Mouse (Mus musculus) forebrain, embryonic 11.5 days (tissue): ENCODE results near the gene C1qbp. TPM values are rescaled to one million over a fixed set of nuclear protein-coding genes. Genes with fewer than 3 reads are reported as not detected.

Experiments
- ATAC-seq: fragments of 200-750 bp; cut with Nextera tagmentation; replicated peaks from 2 replicates; pipeline ENCODE4 v1.8.0; 2017; ENCODE audit warnings: moderate TSS enrichment; ENCODE audit not compliant: low FRiP score
- DNase-seq: peaks from one replicate; pipeline ENCODE4 v3.0.0-alpha.2; 2017; ENCODE audit warnings: low spot score
- H3K27ac ChIP-seq: fragments of 300-500 bp; sonication (generic); 2 replicates; pipeline ENCODE4 v1.5.1; 2014; ENCODE audit warnings: low read depth, low read length
- H3K27me3 ChIP-seq: fragments of 300-500 bp; sonication (generic); 2 replicates; pipeline ENCODE4 v1.6.1; 2014; ENCODE audit warnings: mild to moderate bottlenecking, low read length, mixed read lengths; ENCODE audit not compliant: control insufficient read depth, insufficient read depth
- H3K36me3 ChIP-seq: fragments of 300-500 bp; sonication (generic); 2 replicates; pipeline ENCODE4 v1.6.1; 2014; ENCODE audit warnings: mild to moderate bottlenecking, low read length, moderate library complexity, mixed read lengths; ENCODE audit not compliant: control insufficient read depth, insufficient read depth
- H3K4me1 ChIP-seq: fragments of 300-500 bp; sonication (generic); replicated peaks from 2 replicates; pipeline ENCODE4 v1.6.1; 2014; ENCODE audit warnings: low read length, mixed read lengths; ENCODE audit not compliant: control insufficient read depth, insufficient read depth
- H3K4me2 ChIP-seq: fragments of 300-500 bp; sonication (generic); 2 replicates; pipeline ENCODE4 v1.6.1; 2014; ENCODE audit warnings: low read depth, mild to moderate bottlenecking, low read length, moderate library complexity, mixed read lengths; ENCODE audit not compliant: severe bottlenecking
- H3K4me3 ChIP-seq: fragments of 300-500 bp; sonication (generic); 2 replicates; pipeline ENCODE4 v1.5.1; 2014; ENCODE audit warnings: low read depth, low read length
- H3K9ac ChIP-seq: fragments of 300-500 bp; sonication (generic); 2 replicates; pipeline ENCODE4 v1.6.1; 2014; ENCODE audit warnings: low read length
- H3K9me3 ChIP-seq: fragments of 300-500 bp; sonication (generic); 2 replicates; pipeline ENCODE4 v1.6.1; 2016; ENCODE audit warnings: low read length, mixed read lengths; ENCODE audit not compliant: control insufficient read depth
- WGBS: fragments of 180-500 bp; shearing (Covaris S2); extraction: QIAGEN DNeasy Blood & Tissue Kit; methylation state at CpG from one replicate; pipeline ENCODE4 v1.1.7; 2014; 5-methylcytosine and 5-hydroxymethylcytosine counted together
- polyA plus RNA-seq: library from polyadenylated mRNA; unstranded; fragments of >200 nt; fragmentation: Nextera tagmentation; extraction: Ambion mirVana; gene quantifications from 2 replicates; pipeline ENCODE4 v1.2.1, GENCODE M21; 2014

The C1qbp gene
- polyA plus RNA-seq, 1 experiment from 2014 or later = 278 TPM

- DNase-seq (no peak), ATAC-seq (no peak)
- Histone ChIP-seq H3K9ac (no peak overlapping the region), H3K4me2 (no peak overlapping the region), H3K27me3 (no peaks in the 10 kb centered on the region), H3K9me3 (no peaks in the 10 kb centered on the region), H3K27ac (no peak overlapping the region), H3K36me3 (no peaks in the 10 kb centered on the region; the same call in 1 of the 2 replicates), H3K4me3 (no peak overlapping the region), H3K4me1 (0 out of 2 replicates have a peak, but pooled peaks cover 3% of the 10 kb centered on the region)
- 95% methylated on average over 7 of the region's 7 CpGs for WGBS
Measured at GRCm38 (mm10) chr11:71012743-71013142, 29.9 kb upstream of the C1qbp start.

GRCm38 (mm10) chr11:71008321-71008720, 25.5 kb upstream of the C1qbp start:
- H3K9me3 ChIP-seq = no peaks in the 10 kb centered on the region
- H3K36me3 ChIP-seq = no peaks in the 10 kb centered on the region; the same call in 1 of the 2 replicates
- no peak overlapping the region for H3K9ac ChIP-seq
- H3K27ac ChIP-seq = no peak overlapping the region
- no peak for ATAC-seq
- no peak for DNase-seq
- no peak overlapping the region for H3K4me2 ChIP-seq
- H3K27me3 ChIP-seq = no peaks in the 10 kb centered on the region
- H3K4me1 ChIP-seq = no peaks in the 10 kb centered on the region
- WGBS = 91% methylated on average over 3 of the region's 3 CpGs
- H3K4me3 ChIP-seq = no peak overlapping the region

DNA sequence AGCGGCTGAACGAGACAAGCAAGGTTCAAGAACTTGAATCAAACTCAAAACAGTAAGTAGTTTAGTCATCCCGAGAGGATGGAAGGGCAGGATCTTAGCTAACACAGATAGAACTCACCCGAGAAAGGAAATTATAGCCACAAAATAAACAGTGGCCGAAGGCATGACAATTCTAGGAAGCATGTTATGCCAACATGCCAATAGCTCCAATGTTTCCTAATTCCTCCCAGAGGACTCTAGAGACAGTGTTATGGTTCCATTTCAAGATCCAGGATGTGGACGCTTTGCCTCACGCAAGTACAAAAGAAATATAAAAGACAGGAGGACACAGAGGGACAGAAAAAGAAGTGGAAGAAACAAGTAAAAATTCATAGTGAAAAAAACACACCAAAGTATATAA, 25.0 kb upstream of the C1qbp start:
- no peaks in the 10 kb centered on the region; the same call in 1 of the 2 replicates for H3K36me3 ChIP-seq
- H3K9me3 ChIP-seq = no peaks in the 10 kb centered on the region
- no peak for ATAC-seq
- no peak overlapping the region for H3K4me2 ChIP-seq
- WGBS = 92% methylated on average over 7 of the region's 7 CpGs
- H3K4me3 ChIP-seq = no peak overlapping the region
- H3K4me1 ChIP-seq = peaks cover 4% of the 10 kb centered on the region; the same call in 1 of the 2 replicates
- no peak for DNase-seq
- H3K27me3 ChIP-seq = no peaks in the 10 kb centered on the region
- no peak overlapping the region for H3K9ac ChIP-seq
- H3K27ac ChIP-seq = no peak overlapping the region

DNA sequence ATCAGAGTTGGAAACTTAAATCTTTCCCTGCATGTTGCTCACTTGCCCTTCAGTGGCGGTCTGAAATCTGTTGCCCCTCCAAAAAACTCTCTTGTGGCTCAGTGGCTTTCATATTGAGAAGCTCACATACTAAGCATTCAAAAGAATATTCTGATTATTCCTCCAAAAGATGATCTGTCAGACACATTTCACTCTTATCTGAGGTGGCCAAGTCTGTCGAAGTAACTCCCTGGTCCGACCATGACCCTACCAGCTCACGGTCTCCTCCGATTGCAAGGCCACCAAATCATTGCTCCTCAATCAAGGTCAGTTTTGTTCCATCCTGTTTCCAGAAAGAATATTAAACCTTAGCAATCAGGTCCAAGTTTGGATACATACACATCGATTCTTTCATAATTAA, 24.2 kb upstream of the C1qbp start:
- ATAC-seq = no peak

DNA sequence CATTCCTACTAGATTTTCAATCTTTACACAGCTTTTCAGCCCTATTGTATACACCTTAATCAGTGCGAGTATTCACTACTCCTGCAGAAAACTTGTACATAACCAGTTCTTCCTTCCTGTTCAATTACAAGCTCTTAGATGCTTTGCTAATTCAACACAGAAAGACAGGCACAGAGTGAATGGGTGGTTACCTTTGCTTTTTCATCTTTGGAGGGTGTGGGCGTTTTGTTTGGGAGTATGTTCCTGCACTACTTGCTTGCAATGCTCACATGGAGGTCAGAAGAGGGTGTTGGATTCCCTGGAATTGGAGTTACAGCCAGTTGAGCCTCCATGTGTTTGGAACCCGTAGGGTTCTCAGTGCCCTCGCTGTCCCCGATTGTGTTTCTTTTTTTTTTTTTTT, 22.2 kb upstream of the C1qbp start:
- Histone ChIP-seq H3K27ac (no peak overlapping the region), H3K4me2 (peak overlapping the region; percentile 38; the same call in 1 of the 2 replicates), H3K9me3 (no peaks in the 10 kb centered on the region), H3K36me3 (no peaks in the 10 kb centered on the region; the same call in 1 of the 2 replicates), H3K9ac (no peak overlapping the region; the same call in 1 of the 2 replicates), H3K4me3 (peak overlapping the region; percentile 87; the same call in 1 of the 2 replicates), H3K27me3 (no peaks in the 10 kb centered on the region), H3K4me1 (peaks cover 4% of the 10 kb centered on the region; the same call in 1 of the 2 replicates)
- ATAC-seq = no peak
- 62% methylated on average over 5 of the region's 5 CpGs for WGBS
- no peak for DNase-seq

More for the DNA sequence above, 24.2 kb upstream of the C1qbp start:
- no peaks in the 10 kb centered on the region; the same call in 1 of the 2 replicates for H3K36me3 ChIP-seq
- 96% methylated on average over 6 of the region's 6 CpGs for WGBS
- H3K4me1 ChIP-seq = peaks cover 4% of the 10 kb centered on the region; the same call in 1 of the 2 replicates
- DNase-seq = no peak
- H3K27me3 ChIP-seq = no peaks in the 10 kb centered on the region
- no peak overlapping the region for H3K27ac ChIP-seq
- H3K4me3 ChIP-seq = no peak overlapping the region
- no peaks in the 10 kb centered on the region for H3K9me3 ChIP-seq
- H3K9ac ChIP-seq = no peak overlapping the region
- H3K4me2 ChIP-seq = no peak overlapping the region

- Histone ChIP-seq H3K27ac (0 out of 2 replicates have a peak within 1 kb of the TSS, but pooled peaks have one; percentile 18), H3K4me3 (peak within 1 kb of the TSS; percentile 87), H3K27me3 (no peaks in the 10 kb centered on the region), H3K4me2 (peak within 1 kb of the TSS; percentile 89), H3K4me1 (peaks cover 4% of the 10 kb centered on the region; the same call in 1 of the 2 replicates), H3K9me3 (no peaks in the 10 kb centered on the region), H3K36me3 (no peaks in the 10 kb centered on the region; the same call in 1 of the 2 replicates), H3K9ac (peak within 1 kb of the TSS; percentile 71)
- peak; percentile 99 for ATAC-seq
- WGBS = under 1% methylated on average over 33 of the region's 35 CpGs
- peak; percentile 98 for DNase-seq
Measured at GRCm38 (mm10) chr11:71004316-71004773, 21.5 kb upstream of the C1qbp start, which contains the start of gene Dhx33. Gene Dhx33 (minus strand): TSS chr11:71004437.

DNA sequence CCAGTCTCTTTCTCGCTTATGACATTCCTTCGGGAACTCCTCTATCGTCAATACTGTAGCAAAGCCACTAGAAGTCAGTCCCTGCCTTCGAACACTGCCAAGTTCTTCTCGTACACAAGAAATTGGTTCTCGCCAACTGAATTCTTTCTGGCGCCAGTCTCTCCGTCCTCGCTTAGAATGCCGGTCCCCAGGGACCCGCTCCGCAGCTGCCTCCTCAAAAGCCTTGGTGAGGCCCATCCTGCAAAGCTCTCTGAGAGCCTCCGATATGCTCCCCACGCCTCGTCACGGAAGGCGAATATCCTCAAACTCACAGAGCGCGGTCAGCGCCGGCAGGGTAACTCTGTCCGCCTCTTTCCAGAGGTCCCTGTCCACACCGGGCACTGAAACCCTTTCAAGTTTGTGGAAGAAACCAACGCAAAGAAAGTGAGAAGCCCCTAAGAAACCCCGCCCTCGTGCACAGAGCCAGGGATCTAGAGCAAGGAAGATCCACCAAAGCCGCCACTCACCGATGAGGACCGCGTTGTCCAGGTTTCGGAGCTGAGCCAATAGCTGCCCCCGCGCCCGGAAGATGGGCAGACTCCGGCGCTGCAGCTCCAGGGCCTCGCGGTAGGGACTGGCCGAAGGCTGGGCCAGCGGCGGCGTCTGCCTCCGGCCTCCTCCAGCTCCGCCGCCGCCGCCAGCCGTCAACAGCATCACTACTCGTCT, 20.9 kb upstream of the C1qbp start:
- Histone ChIP-seq H3K27me3 (no peaks in the 10 kb centered on the region), H3K9ac (peak overlapping the region; percentile 71), H3K36me3 (no peaks in the 10 kb centered on the region; the same call in 1 of the 2 replicates), H3K27ac (0 out of 2 replicates have a peak overlapping the region, but pooled peaks have one; percentile 18), H3K4me2 (peak overlapping the region; percentile 89), H3K9me3 (no peaks in the 10 kb centered on the region), H3K4me3 (peak overlapping the region; percentile 87), H3K4me1 (peaks cover 4% of the 10 kb centered on the region; the same call in 1 of the 2 replicates)
- peak; percentile 85 for ATAC-seq
- peak; percentile 56 for DNase-seq
- WGBS = under 1% methylated on average over 49 of the region's 49 CpGs

- no peak overlapping the region for H3K4me2 ChIP-seq
- H3K4me1 ChIP-seq = peaks cover 4% of the 10 kb centered on the region; the same call in 1 of the 2 replicates
- no peaks in the 10 kb centered on the region; the same call in 1 of the 2 replicates for H3K36me3 ChIP-seq
- no peak overlapping the region for H3K27ac ChIP-seq
- no peak overlapping the region for H3K4me3 ChIP-seq
- ATAC-seq (no peak), DNase-seq (no peak)
- H3K27me3 ChIP-seq = no peaks in the 10 kb centered on the region
- 90% methylated on average over 4 of the region's 4 CpGs for WGBS
- H3K9ac ChIP-seq = no peak overlapping the region
- no peaks in the 10 kb centered on the region for H3K9me3 ChIP-seq
Measured at GRCm38 (mm10) chr11:71001167-71001566, 18.3 kb upstream of the C1qbp start.
